Mouse (Mus musculus) effector memory CD4-positive, alpha-beta T cell, adult 5 months (primary cell): ENCODE results near the gene Tspan31. TPM values are rescaled to one million over a fixed set of nuclear protein-coding genes. Genes with fewer than 3 reads are reported as not detected.

Experiments used
- polyA plus RNA-seq: library from polyadenylated mRNA; unstranded; fragments of 100-300 nt; shearing (Covaris generic); gene quantifications from one replicate; pipeline ENCODE4 v1.2.1, GENCODE M21; 2017

Tspan31 gene
- polyA plus RNA-seq, result 110 TPM

DNA sequence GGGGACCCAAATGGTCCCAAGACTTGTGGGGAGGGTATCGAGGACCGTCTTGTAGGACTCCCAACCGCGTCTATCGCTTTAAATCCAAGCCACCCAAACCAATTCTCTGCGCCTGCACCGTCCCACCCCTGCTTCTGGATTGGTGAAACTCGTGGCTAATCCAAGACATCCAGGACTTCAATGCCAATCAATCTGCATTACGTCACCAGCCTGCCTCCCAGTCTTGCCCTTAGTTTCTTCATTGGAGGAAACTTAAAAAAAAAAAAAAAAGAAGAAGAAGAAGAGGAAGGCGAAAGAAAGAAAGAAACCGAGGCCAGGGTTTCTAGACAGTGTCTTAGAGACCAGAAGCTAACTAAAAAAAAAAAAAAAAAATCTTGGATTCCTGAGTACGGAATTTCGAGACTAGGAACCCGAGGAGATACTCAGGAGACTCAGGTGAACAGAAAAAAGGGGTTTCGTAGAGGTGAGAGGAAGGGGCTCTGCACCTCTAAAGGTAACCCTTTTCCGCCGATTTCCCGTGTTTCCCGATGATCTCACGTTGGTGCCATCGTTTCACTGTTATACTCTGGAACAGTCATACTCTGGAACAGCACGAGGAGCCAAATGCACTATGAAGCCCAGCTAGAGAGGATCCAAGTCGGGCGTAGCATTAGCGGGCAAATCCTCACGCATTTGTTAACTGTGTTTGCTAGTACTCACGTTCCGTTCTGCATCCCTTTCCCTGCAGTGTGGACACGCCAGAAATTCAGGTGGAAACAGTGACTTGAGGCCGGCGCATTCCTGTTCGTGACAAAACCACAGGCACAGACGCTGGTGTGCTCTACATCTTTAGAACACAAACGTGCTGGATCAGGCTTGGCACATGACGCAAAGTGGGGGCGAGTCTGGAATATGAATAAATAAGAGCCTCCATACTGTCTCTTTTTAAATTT, at the start of gene Tspan31:
Tspan31 (minus strand) TSS at position 75 of the 932 bp plus-strand sequence.

DNA sequence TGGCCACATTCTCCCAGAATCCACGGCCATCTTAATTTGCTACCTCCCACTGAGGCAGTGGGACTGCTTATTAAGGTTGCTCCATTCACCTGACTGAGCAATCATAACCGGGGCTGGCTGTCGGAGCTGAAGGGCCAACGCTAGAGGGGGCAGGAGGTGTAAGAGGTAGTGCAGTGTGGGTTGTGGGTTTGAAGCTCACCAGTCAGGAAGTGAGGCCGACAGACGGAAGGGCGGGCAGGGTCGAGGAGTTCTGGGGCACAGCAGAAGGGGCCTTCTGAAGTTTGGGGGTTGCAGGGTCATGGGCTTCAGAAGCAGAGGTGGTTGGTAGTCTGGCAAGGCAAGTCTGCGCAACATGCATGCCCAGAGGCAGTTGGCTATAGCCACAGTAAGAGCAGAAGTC, 5.0 kb upstream of the Tspan31 start, which contains the start of gene Agap2:
Agap2 (plus strand) TSS at position 205 of the 400 bp plus-strand sequence.

DNA sequence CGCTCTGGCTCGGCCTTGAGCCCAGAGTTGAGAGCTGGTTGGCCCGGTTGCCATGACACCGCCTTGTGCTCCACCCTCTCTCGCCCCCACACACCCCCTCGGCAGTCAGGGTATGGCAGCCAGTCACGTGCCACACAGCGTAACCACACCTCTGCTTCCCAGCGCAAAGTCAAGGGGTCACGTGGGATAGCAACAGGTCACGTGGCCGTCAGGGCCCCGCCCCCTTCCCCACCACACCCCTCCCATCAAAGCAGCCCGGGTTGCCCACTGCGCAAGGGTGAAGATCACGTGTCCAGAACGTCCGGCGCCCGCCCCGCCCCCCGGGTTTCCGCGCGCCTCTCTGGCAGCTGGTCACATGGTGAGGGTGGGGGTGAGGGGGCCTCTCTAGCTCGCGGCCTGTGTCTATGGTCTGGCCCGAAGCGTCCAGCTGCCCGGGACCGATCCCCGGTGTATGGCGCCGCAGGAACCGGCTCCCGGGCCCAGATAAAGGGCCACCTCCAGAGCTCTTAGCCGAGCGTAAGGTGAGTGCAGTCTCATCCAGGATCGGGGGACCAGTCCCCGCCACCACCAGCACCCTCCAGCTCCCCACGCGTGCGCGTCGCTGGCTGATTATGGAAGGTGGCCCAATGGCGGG, 6.7 kb downstream of the Tspan31 start, which contains the start of gene Cdk4:
Cdk4 (plus strand) TSS at position 296 of the 634 bp plus-strand sequence.

DNA sequence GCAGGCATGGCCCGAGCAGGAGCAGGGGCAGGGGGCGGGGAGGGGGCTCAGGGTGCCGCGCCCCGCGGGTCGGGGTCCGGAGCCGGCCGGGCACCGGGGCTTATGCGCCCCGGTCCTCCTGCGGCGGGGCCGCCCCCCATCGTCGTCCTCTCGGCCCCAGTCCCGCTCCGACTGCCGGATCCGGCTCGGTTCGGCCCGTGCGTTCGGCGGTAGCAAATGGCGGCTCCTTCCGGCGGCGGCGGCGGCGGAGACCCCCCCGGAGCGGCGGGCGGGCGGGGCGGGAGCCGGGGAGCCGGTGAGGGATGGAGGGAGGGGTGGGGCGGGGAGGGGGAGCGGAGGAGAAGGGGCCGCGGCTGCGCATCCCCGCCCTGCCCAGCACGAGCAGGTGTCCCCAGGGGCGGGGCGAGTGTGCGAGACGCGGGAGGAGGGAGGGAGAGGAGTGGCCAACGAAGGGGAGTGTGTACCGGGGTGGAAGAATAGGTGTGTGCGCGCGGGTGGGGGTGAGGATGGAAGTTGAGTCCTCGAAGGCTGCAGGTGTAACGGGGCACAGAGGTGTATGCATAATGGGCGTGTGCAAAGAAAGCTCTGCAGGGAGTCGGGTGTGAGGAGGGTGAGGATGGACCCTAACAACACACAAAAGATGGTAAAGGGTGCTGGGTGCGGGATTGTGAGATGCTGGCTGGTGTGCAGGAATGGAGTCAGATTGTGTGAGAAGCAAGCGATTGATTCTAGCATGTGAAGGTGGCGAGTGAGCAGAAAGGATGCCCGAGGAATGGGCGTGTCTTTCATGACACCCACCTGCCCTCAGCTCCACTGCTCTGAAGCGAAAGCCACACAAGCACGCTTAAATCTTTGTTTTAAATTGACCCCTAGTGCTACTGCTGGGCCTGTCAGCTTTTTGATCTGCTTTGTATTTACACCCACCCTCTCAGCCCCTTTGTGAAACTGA, 9.8 kb downstream of the Tspan31 start, which contains the start of gene March9:
March9 (minus strand) TSS at position 217 of the 949 bp plus-strand sequence.

DNA sequence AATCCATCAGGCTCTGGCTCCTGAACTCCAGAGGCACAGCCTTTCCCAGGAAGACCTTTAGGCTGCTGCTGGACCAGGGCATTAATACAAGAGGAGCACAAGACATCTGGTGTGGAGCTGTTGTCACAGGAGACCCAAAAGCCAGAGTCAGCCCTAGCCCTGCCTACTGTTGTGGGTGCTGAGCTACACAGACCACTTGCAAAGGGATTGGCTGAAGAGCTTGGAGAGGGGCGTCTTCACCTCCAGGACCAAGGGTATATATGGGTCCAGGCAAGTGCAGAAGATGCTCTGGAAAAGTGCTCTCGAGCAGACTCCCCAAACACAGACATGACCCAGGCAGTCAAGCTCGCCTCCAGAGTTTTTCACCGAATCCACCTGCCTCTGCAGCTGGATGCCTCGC, 22.1 kb downstream of the Tspan31 start, which contains the start of gene Cyp27b1:
Cyp27b1 (plus strand) TSS at position 297 of the 400 bp plus-strand sequence.

DNA sequence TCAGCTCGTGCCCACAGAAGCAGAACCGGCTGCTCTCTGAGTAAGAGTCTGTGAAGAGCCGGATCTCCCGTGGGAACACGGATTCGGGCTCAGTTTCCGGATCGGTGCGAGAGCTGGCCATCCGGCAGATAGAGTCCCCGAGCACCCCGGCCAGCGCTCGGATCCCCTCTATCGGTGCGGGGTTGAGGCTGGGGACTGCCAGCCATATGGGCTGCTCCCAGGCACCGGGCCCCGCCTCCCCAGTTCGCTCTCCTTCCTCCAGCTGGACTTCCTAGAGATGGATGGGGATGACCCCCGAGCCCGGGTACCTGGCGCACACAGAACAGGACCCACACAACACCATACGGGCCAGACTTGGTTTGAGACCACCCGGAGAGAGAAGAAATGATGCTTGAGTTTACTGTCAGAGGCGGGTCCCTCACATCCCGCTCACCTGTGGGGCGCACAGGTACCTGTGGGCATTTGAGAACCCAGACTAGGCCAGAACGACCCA, 28.7 kb downstream of the Tspan31 start, which contains the start of the genes Mettl1 and Eef1akmt3:
Mettl1 (plus strand) TSS at position 141 of the 493 bp plus-strand sequence.
Eef1akmt3 (minus strand) TSS at position 240 of the 493 bp plus-strand sequence.

DNA sequence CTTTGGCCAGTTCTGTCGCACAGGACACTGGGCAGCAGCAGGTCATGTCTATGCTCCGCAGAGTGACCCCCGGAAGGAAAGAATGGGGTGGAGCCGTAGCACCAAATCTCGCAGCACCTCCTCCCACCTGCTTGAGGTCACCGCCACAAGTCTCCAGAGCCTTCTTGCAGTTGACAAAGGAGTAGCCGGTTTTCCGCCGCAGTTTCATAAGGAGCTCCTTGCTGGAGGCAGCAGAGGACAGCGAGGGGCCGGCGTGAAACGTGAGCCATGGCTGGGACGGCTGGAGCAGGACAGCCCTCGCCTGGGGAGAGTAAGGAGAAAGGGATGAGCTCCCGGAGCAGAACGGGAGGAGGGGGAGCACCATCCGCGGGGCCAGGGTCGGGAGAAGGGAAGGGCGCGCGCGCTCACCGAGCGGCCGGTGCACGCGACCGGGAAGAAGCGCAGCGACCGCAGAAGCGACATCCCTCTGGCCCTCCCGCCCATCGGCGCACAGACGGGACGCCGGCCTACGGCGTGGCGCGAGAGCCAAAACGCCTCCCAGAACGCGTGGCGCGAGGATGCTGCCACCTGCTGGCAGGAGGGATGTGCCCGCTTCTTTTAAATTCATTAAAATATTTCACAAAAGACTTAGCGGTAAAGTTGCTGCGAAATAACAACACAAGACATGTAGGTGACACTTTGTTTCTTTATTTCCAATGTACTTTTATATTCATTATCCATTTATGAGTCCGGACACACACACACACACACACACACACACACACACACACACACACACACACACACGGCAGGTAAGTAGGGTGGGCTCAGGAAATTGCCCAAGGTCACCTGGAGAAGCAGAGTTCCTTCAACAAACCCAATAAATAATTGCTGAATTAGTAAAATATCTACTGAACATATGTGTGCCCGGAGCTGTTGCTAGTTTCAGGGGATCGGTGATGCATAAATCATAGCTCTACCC, 39.4 kb downstream of the Tspan31 start, which contains the start of gene Tsfm:
Tsfm (minus strand) TSS at position 505 of the 961 bp plus-strand sequence.

Other genes with a start within 250 kb of the Tspan31 start
- 7.3 TPM for gene Atp23, start 168.9 kb downstream of the Tspan31 start, polyA plus RNA-seq
- 39.4 TPM for gene Ctdsp2, start 91.5 kb downstream of the Tspan31 start, polyA plus RNA-seq
- gene Avil, start 69.6 kb downstream of the Tspan31 start, polyA plus RNA-seq, result 0.37 TPM
- gene Tsfm, start 39.4 kb downstream of the Tspan31 start, polyA plus RNA-seq, result 21.6 TPM
- 12.8 TPM for gene Mettl1, start 28.9 kb downstream of the Tspan31 start, polyA plus RNA-seq
- gene Eef1akmt3, start 28.8 kb downstream of the Tspan31 start, polyA plus RNA-seq, result 0.41 TPM
- not detected for gene Cyp27b1, start 22.0 kb downstream of the Tspan31 start, polyA plus RNA-seq
- gene March9, start 10.1 kb downstream of the Tspan31 start, polyA plus RNA-seq, result 1.2 TPM
- gene Cdk4, start 6.7 kb downstream of the Tspan31 start, polyA plus RNA-seq, result 125 TPM
- gene Agap2, start 5.0 kb upstream of the Tspan31 start, polyA plus RNA-seq, result 19.0 TPM
- 154 TPM for gene Os9, start 50.9 kb upstream of the Tspan31 start, polyA plus RNA-seq
- gene B4galnt1, start 95.0 kb upstream of the Tspan31 start, polyA plus RNA-seq, result 677 TPM
- gene Slc26a10, start 110.4 kb upstream of the Tspan31 start, polyA plus RNA-seq, result 11.0 TPM
- gene Arhgef25, start 119.8 kb upstream of the Tspan31 start, polyA plus RNA-seq, result not detected
- gene Dtx3, start 125.5 kb upstream of the Tspan31 start, polyA plus RNA-seq, result 109 TPM
- gene Pip4k2c, start 141.3 kb upstream of the Tspan31 start, polyA plus RNA-seq, result 28.9 TPM
- gene Kif5a, start 193.1 kb upstream of the Tspan31 start, polyA plus RNA-seq, result not detected
- 74.6 TPM for gene Dctn2, start 196.1 kb upstream of the Tspan31 start, polyA plus RNA-seq
- 8.4 TPM for gene Mbd6, start 218.8 kb upstream of the Tspan31 start, polyA plus RNA-seq
- gene Mars, start 241.5 kb upstream of the Tspan31 start, polyA plus RNA-seq, result 55.4 TPM